Mouse (Mus musculus) megakaryocyte-erythroid progenitor cell, adult 5 weeks (primary cell): ENCODE results near the gene Gm2974. TPM values are rescaled to one million over a fixed set of nuclear protein-coding genes. Genes with fewer than 3 reads are reported as not detected.

Experiments used
- polyA plus RNA-seq: library from polyadenylated mRNA; stranded (reverse); fragments of >175 nt; gene quantifications from 2 replicates; pipeline ENCODE4 v1.2.3, GENCODE M21; 2012

Gm2974 gene
- polyA plus RNA-seq: not detected in 2 replicates

GRCm38 (mm10) chr14:4182491-4183210 is at the start of gene Gm2974:
Gm2974 (plus strand) TSS chr14:4182576.

GRCm38 (mm10) chr14:4164730-4165129 is 17.6 kb upstream of the Gm2974 start, which contains the start of gene Gm3127:
Gm3127 (plus strand) TSS chr14:4165030.

DNA sequence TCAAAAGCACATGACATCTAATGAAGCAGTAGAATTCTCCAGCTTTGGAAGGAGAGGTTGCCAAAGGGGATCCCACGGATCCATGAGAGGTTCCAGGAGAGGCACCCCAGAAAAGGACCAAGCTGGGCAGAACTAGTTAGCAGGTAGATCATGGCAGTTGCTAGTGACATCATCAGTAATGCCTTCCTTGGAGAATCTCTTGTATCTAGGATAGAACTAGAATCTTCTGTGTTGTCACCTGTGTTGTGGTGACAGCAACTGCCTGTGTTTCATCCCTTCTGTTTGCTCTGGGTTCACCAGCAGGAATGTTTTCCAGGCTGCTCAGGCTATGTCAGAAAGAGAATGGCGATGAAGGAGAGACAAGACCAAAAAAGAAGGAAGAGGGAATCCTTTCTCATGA is 67.0 kb downstream of the Gm2974 start, which contains the start of gene Gm3138:
Gene Gm3138 (plus strand): TSS at position 301 of the 400 bp plus-strand sequence.

Other genes starting within 250 kb of the Gm2974 start
- gene Gm3095, start 219.0 kb upstream of the Gm2974 start, polyA plus RNA-seq: not detected in 2 replicates
- not detected in 2 replicates for gene Gm3099, start 184.2 kb upstream of the Gm2974 start, polyA plus RNA-seq
- gene Gm5796, start 158.6 kb upstream of the Gm2974 start, polyA plus RNA-seq: 0.04 TPM in 1 of 2 replicates, not detected in the other
- not detected in 2 replicates for gene Gm3115, start 98.5 kb upstream of the Gm2974 start, polyA plus RNA-seq
- gene Gm8108, start 72.0 kb upstream of the Gm2974 start, polyA plus RNA-seq: not detected in 2 replicates
- gene Gm3127, start 17.5 kb upstream of the Gm2974 start, polyA plus RNA-seq: not detected in 2 replicates
- gene Gm3138, start 67.1 kb downstream of the Gm2974 start, polyA plus RNA-seq: not detected in 2 replicates
- not detected in 2 replicates for gene Gm3149, start 134.7 kb downstream of the Gm2974 start, polyA plus RNA-seq
- gene 2610042L04Rik, start 152.2 kb downstream of the Gm2974 start, polyA plus RNA-seq: not detected in 2 replicates
- gene Gm3159, start 214.9 kb downstream of the Gm2974 start, polyA plus RNA-seq: not detected in 2 replicates
- not detected in 2 replicates for gene Gm3164, start 232.9 kb downstream of the Gm2974 start, polyA plus RNA-seq
- gene Gm3173, start 248.4 kb downstream of the Gm2974 start, polyA plus RNA-seq: not detected in 2 replicates